Mouse (Mus musculus) heart, postnatal 0 days (tissue): Measurements from ENCODE around the gene Schip1.

ENCODE experiments used
- CTCF ChIP-seq: IDR thresholded peaks from 2 replicates; pipeline ENCODE4 v1.5.1; 2016; ENCODE audit warnings: antibody characterized with exemption, control low read depth, low read depth
- EP300 ChIP-seq: IDR thresholded peaks from 2 replicates; pipeline ENCODE4 v1.6.1; 2016; ENCODE audit warnings: antibody characterized with exemption, low read depth

DNA sequence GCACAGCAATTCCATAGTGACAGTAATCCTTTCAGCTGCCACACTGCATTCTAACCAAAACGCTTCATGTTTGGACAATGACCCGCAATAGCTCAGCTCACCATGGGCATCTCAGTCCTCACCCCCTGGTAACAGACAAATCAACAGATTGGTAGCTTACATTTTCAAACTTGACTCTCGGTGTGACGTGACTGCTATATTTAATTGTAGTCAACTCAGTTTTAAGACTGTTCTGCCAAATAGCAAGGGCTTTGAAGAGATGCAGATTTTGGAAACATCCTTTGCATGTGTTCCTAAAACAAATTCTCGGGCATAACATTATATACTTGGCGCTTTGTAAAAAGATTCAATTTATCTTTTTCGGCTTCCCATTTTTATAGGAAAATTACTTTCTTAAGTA is 232.2 kb downstream of the Schip1 start:
- TF ChIP-seq CTCF (no peak), EP300 (no peak)
